Mouse (Mus musculus): Measurements from ENCODE around the gene Trpc4.
A peak's percentile ranks its signal among the peaks of the same experiment; 100 is the strongest.

Trpc4 gene

GRCm38 (mm10) chr3:54155639-54156315, at the start of gene Trpc4:
TSS of gene Trpc4 (plus strand) at chr3:54156035.
- peak; percentile 63 to 68 for DNase-seq (ENCODE audit: low spot score in 2 of 2)

- peak; percentile 40 to 52 for DNase-seq (ENCODE audit: low spot score in 2 of 2)
These were observed 44.3 kb upstream of the Trpc4 start for GRCm38 (mm10) chr3:54111489-54111888.

- DNase-seq (ENCODE audit: low spot score in 2 of 2), result no peak
These were observed 20.5 kb upstream of the Trpc4 start for GRCm38 (mm10) chr3:54135376-54135775.

- no peak for DNase-seq (ENCODE audit: low spot score in 2 of 2)
These were observed 14.5 kb upstream of the Trpc4 start for GRCm38 (mm10) chr3:54141376-54141775.

- peak; percentile 74 for DNase-seq (ENCODE audit: low spot score in 2 of 2)
These were observed 794 bp upstream of the Trpc4 start for GRCm38 (mm10) chr3:54154844-54155638.

GRCm38 (mm10) chr3:54156316-54157000, 623 bp downstream of the Trpc4 start:
- DNase-seq (ENCODE audit: low spot score in 2 of 2), result peak in 1 of 2 experiments; percentile 31

- no peak for DNase-seq (ENCODE audit: low spot score in 2 of 2)
These were observed 14.9 kb downstream of the Trpc4 start for GRCm38 (mm10) chr3:54170701-54171100.

- DNase-seq (ENCODE audit: low spot score in 2 of 2), result no peak
These were observed 21.5 kb downstream of the Trpc4 start for GRCm38 (mm10) chr3:54177296-54177695.

GRCm38 (mm10) chr3:54190932-54191668, 35.3 kb downstream of the Trpc4 start:
- DNase-seq (ENCODE audit: low spot score in 2 of 2), result no peak

GRCm38 (mm10) chr3:54201231-54201630, 45.4 kb downstream of the Trpc4 start:
- DNase-seq (ENCODE audit: low spot score in 2 of 2), result no peak

GRCm38 (mm10) chr3:54204386-54204785, 48.6 kb downstream of the Trpc4 start:
- peak; percentile 48 to 71 for DNase-seq (ENCODE audit: low spot score in 2 of 2)

- DNase-seq (ENCODE audit: low spot score in 2 of 2), result peak in 1 of 2 experiments; percentile 42
These were observed 54.3 kb downstream of the Trpc4 start for GRCm38 (mm10) chr3:54210112-54210511.

GRCm38 (mm10) chr3:54211441-54211840, 55.6 kb downstream of the Trpc4 start:
- DNase-seq (ENCODE audit: low spot score in 2 of 2), result no peak

GRCm38 (mm10) chr3:54222549-54222948, 66.7 kb downstream of the Trpc4 start:
- no peak for DNase-seq (ENCODE audit: low spot score in 2 of 2)

- peak in 1 of 2 experiments; percentile 9 for DNase-seq (ENCODE audit: low spot score in 2 of 2)
These were observed 72.6 kb downstream of the Trpc4 start for GRCm38 (mm10) chr3:54228463-54228862.

- DNase-seq (ENCODE audit: low spot score in 2 of 2), result peak in 1 of 2 experiments; percentile 19
These were observed 83.1 kb downstream of the Trpc4 start for GRCm38 (mm10) chr3:54238891-54239290.

- DNase-seq (ENCODE audit: low spot score in 2 of 2), result peak in 1 of 2 experiments; percentile 5
These were observed 83.6 kb downstream of the Trpc4 start for GRCm38 (mm10) chr3:54239426-54239825.

GRCm38 (mm10) chr3:54243136-54243535, 87.3 kb downstream of the Trpc4 start:
- DNase-seq (ENCODE audit: low spot score in 2 of 2), result peak; percentile 60 to 72

- DNase-seq (ENCODE audit: low spot score in 2 of 2), result peak in 1 of 2 experiments; percentile 9
These were observed 89.1 kb downstream of the Trpc4 start for GRCm38 (mm10) chr3:54244729-54245465.

- DNase-seq (ENCODE audit: low spot score in 2 of 2), result no peak
These were observed 90.6 kb downstream of the Trpc4 start for GRCm38 (mm10) chr3:54246416-54246815.

- DNase-seq (ENCODE audit: low spot score in 2 of 2), result no peak
These were observed 93.5 kb downstream of the Trpc4 start for GRCm38 (mm10) chr3:54249311-54249710.
